Mouse (Mus musculus) erythroblast, embryonic 14.5 days (primary cell): Measurements from ENCODE around the gene Myo1c.

Experiments used
- GATA1 ChIP-seq: IDR thresholded peaks from 2 replicates; pipeline ENCODE4 v1.6.1; 2012; ENCODE audit warnings: low read length, inconsistent platforms, mixed read lengths
- TAL1 ChIP-seq: IDR thresholded peaks from 3 replicates; pipeline ENCODE4 v1.6.1; 2012; ENCODE audit warnings: low read length, inconsistent platforms, mixed read lengths

DNA sequence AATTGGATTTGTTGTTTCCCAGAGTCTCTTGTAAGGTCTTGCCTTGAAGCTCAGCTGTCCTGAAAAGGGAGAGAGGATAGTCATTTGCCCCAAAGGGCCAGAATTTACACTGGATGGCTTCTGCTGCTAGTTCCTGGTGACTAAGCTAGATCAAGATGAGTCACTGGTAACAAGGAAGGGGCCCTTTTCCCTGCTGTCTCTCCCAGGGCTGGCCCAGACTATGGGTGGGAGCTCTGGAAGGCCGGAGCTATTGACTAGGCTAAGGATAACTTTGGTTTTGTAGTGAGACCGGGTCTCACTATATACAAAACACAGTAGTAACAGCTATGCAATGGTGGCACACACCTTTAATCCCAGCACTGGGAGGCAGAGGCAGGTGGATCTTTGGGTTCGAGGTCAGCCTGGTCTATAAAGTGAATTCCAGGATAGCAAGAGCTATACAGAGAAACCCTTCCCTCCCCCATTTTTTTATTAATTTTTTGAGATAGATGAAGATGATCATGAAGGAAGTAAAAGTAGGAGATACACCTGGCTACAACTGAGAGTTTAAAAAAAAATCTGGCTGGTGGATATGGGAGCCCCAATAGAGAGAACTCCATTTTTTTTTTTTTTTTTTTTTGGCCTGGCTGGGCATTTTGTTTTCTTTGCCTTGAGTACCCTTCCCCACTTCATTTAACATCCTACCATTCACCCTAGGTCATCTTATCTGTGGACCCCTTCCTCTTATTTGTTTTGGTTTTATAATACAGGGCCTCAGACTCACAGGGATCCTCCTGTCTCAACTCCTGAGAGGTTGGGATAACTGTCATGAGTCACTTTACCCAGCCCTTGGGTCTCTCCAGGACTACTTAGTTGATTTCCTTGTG lies 27.8 kb downstream of the Myo1c start:
- no peak for TF ChIP-seq TAL1
- TF ChIP-seq GATA1, result no peak
